Mouse (Mus musculus): Measurements from ENCODE around the gene Tfip11.

DNA sequence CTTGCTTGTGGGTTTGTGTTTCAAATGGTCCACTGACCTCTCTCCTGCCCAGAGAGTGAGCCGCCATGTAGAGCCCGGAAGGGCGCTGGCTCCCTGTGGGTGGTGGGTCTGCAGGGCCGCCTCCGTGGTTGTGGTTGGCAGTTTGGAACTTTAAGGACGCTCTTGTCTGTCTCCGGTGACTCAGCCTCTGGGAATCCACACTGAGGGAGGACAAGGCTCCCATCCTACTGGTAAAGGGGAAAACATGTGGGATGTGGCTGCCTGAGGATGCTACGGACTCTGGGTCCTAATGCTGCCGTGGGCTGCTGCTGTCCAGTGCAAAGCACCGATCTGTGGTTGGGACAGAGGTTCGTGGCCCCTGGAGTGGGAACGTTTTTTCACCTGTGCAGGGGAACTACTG lies 41.8 kb downstream of the Tfip11 start:
- TF ChIP-seq CTCF (IDR thresholded peaks at IDR 0.05; ENCODE audit: borderline replicate concordance, control insufficient read depth, extremely low read depth, insufficient read depth, low read length, poor library complexity) (no peak), POLR2A (IDR thresholded peaks at IDR 0.05; ENCODE audit: control insufficient read depth, extremely low read depth, insufficient read depth, low read length, poor library complexity) (no peak)

Measured in thymus, adult 2 months (tissue).